Mouse (Mus musculus): ENCODE measurements around the gene Cldn19. TPM values are rescaled to one million over a fixed set of nuclear protein-coding genes. Genes with fewer than 3 reads are reported as not detected.

Cldn19 gene
- not detected in 2 replicates for total RNA-seq (2017)

- no peak for ATAC-seq (replicated peaks; ENCODE audit: low read depth, poor library complexity, severe bottlenecking)
These were observed at the start of gene Cldn19 for GRCm38 (mm10) chr4:119255351-119255750. Cldn19 (plus strand) TSS chr4:119255414.

DNA sequence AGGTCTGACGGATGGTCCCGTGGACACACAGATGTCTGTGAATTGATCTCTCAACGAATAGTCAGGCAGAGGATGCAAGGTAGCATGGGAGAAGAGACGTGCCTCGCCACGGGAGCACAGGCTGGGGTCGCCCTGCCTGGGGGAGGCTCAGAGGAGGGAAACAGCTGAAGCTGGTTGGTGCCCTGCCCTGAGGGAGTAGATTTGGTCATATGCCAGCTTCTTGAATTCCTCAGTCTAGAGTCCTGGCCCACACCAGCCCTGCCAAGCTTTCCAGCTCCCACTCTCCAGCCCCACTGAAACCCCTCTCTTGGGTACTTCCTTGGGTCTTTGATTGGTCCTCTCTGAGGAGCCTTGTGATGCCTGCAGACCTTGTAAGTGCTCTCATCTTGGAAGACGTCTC lies 38.5 kb upstream of the Cldn19 start:
- no peak for ATAC-seq (replicated peaks; ENCODE audit: low read depth, poor library complexity, severe bottlenecking)

- 0 out of 2 replicates have a peak, but pooled peaks have one; percentile 46 for ATAC-seq (replicated peaks; ENCODE audit: low read depth, poor library complexity, severe bottlenecking)
These were observed 37.0 kb upstream of the Cldn19 start, which contains the start of gene Tmem269 for GRCm38 (mm10) chr4:119218169-119218568. Tmem269 (minus strand) TSS chr4:119218217.

- ATAC-seq (replicated peaks; ENCODE audit: low read depth, poor library complexity, severe bottlenecking) = peak; percentile 82
These were observed 31.5 kb upstream of the Cldn19 start for GRCm38 (mm10) chr4:119223696-119224095.

- ATAC-seq (replicated peaks; ENCODE audit: low read depth, poor library complexity, severe bottlenecking) = no peak
These were observed 30.7 kb upstream of the Cldn19 start for GRCm38 (mm10) chr4:119224534-119224933.

- ATAC-seq (replicated peaks; ENCODE audit: low read depth, poor library complexity, severe bottlenecking) = no peak
These were observed 29.5 kb upstream of the Cldn19 start for GRCm38 (mm10) chr4:119225719-119226118.

GRCm38 (mm10) chr4:119226751-119227150 lies 28.5 kb upstream of the Cldn19 start:
- no peak for ATAC-seq (replicated peaks; ENCODE audit: low read depth, poor library complexity, severe bottlenecking)

GRCm38 (mm10) chr4:119232410-119233255 lies 22.6 kb upstream of the Cldn19 start, which contains the start of the genes AU022252 and P3h1:
AU022252 (minus strand) TSS chr4:119232712.
P3h1 (plus strand) TSS chr4:119232915.
- ATAC-seq (replicated peaks; ENCODE audit: low read depth, poor library complexity, severe bottlenecking) = peak; percentile 95

DNA sequence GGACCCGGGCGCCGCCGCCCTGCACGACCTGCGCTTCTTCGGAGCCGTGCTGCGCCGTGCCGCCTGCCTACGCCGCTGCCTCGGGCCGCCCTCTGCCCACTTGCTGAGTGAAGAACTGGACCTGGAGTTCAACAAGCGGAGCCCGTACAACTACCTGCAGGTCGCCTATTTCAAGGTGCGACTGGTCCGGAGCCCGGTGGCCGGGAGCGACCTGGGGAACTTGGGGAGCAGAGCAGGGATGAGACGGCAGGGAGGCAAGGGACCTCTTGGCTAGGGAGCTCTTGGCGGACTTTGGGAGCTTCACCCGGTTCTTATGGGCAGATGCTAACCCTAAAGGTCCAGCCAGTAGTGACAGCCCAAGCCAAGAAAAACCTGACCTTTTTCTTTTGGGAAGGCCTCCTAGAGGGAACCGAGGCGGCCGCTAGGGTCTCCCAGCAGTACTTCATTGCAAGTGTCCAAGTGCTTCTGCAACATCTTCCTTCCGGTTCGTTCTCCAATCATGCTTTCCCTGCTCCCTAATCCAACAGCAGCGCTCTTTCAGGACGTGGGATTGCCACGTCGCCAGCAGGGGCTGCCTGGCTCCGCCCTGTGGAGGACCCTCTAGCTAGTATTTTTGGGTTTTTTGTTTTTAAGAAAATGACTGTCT lies 21.8 kb upstream of the Cldn19 start:
- ATAC-seq (replicated peaks; ENCODE audit: low read depth, poor library complexity, severe bottlenecking) = peak; percentile 14; the same call in 1 of the 2 replicates

DNA sequence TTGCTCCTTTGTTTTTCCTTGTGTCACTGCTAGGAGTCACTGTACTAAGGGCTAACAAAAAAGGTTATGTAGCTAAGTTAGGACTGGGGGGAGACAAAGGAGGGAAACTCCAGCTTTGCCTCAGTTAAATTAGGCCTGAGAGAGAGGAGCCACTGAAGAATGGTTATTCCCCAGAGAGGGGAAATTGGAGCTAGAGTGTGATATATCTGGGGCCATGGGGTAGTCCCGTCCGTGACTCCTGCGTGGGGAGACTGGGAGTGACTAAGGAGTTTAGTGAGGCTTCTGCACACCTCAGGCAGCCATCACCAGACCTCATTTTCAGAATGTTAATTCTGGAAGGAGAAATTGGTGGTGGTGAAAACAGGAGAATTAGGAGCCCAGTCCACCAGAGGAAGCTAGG lies 20.9 kb upstream of the Cldn19 start:
- no peak for ATAC-seq (replicated peaks; ENCODE audit: low read depth, poor library complexity, severe bottlenecking)

GRCm38 (mm10) chr4:119238661-119239060 lies 16.6 kb upstream of the Cldn19 start:
- no peak for ATAC-seq (replicated peaks; ENCODE audit: low read depth, poor library complexity, severe bottlenecking)

GRCm38 (mm10) chr4:119239181-119239682 lies 16.0 kb upstream of the Cldn19 start:
- ATAC-seq (replicated peaks; ENCODE audit: low read depth, poor library complexity, severe bottlenecking) = peak; percentile 84

DNA sequence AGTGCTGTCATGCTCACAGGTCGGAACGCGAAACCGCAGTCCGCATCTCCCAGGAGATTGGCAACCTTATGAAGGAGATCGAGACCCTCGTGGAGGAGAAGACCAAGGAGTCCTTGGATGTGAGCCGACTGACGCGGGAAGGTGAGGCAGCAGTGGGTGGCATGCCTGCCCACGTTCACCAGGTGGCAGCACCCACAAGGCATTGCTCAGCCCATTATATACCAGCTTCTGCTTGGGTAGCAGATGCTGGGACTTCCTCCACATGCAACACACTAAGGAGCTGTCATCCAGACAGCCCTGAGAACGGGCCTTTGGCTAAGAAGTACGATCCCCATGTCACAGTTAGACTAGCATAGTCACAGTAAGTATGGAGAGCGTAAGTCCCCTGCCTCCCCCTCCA lies 13.6 kb upstream of the Cldn19 start:
- ATAC-seq (replicated peaks; ENCODE audit: low read depth, poor library complexity, severe bottlenecking) = peak; percentile 34; the same call in 1 of the 2 replicates

DNA sequence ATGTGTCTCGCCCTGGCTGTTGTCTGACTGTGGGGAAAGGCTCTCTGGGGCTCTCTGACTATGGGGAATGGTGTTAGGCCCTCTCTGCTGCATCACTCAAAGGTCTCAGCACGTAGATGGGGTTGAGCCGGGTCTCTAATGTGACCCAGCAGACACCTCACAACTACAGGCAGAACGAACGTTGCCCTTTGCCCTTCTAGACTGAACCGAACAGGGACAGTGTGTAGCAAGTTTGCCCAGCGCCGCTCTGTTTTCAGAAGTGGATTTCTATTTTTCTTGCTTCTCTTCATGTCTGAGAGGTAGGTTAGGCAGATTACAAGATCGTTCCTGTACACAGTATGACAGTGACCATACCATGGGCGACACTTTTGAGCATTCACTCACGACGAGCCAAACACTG lies 12.6 kb upstream of the Cldn19 start:
- no peak for ATAC-seq (replicated peaks; ENCODE audit: low read depth, poor library complexity, severe bottlenecking)

- ATAC-seq (replicated peaks; ENCODE audit: low read depth, poor library complexity, severe bottlenecking) = no peak
These were observed 10.6 kb upstream of the Cldn19 start for GRCm38 (mm10) chr4:119244468-119245240.

- ATAC-seq (replicated peaks; ENCODE audit: low read depth, poor library complexity, severe bottlenecking) = no peak
These were observed 9.7 kb upstream of the Cldn19 start for GRCm38 (mm10) chr4:119245556-119245955.

- no peak for ATAC-seq (replicated peaks; ENCODE audit: low read depth, poor library complexity, severe bottlenecking)
These were observed 9.3 kb upstream of the Cldn19 start for GRCm38 (mm10) chr4:119245961-119246360.

GRCm38 (mm10) chr4:119246688-119247225 lies 8.5 kb upstream of the Cldn19 start:
- ATAC-seq (replicated peaks; ENCODE audit: low read depth, poor library complexity, severe bottlenecking) = no peak

DNA sequence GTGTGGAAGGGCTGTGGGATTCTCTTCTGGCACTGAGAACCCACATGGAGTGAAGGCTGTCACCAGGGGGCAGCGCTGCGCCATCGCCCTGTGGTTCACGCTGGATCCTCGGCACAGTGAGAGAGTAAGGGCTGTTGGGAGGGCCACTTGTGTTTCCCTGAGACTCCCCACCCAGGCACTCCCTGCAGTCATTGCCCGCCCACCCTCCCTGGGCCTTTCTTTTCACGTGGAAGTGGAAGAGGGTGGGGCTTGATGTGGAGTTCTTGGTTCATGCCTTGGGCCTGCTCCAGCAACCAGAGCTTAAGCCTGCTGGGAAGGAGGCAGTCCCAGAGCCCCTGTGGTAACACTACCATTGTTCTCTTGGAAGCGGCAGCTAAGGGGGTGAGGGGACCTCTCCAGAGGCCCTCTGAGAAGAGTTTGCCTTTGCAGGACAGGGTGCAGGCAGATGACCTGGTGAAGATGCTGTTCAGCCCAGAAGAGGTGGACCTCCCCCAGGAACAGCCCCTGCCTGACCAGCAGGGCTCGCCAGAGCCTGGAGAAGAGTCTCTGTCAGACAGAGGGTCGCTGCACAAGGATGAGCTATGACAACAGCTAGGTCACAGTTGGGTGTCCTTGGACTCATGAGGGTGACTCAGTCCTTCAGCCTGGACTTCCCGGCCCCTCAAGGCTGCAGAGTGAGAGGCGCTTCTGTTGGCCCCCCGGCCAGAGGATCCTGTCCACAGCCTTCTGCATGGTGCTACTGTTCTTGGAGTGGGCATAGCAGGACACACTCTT lies 7.6 kb upstream of the Cldn19 start:
- ATAC-seq (replicated peaks; ENCODE audit: low read depth, poor library complexity, severe bottlenecking) = peak; percentile 90
